Mouse (Mus musculus) ovary, postnatal 10 days (tissue): ENCODE data around the gene Kat2a.

Experiments
- DNase-seq: peaks from one replicate; pipeline ENCODE4 v3.0.0; 2022; ENCODE audit warnings: low spot score

Kat2a gene

DNA sequence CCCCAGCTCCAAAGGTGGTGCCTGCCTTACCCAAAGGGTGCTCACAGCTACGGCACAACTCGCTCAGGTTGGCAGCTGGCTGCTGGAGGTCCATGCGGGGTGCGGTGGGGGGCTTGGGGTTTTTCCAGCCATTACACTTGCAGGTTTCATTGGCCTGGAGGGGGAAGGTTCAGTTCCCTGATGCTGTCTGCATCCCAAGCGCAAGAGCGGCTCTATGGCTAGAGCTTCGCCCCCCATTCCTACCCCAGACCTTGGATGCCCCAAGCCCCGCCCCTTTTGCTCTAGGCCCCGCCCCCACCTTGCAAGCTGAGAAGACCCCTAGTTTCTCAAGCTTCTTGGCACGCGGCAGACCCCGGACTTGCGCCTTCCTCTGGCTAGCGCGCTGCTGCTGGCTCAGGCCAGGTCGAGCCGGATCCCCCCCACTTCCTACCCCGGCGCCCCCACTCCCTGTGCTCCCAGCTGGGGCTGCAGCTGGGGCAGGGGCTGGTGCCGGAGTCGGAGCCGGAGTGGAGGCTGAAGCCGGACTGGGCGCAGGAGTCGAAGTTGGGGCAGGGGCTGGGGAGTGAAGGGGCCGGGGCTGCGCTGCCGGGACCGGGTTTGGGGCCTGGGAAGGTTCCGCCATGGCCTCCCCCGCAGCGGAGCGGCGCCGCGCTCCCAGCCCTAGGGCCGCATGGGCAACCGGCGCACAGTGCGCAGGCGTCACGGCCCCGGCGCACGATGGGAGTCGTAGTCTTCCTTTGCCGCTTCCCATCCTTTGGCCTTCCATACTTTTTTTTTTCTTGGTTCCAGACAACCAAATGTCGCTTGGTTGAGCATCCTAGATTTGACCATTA lies at the start of gene Kat2a:
TSS of gene Kat2a (minus strand) at position 683 of the 833 bp plus-strand sequence.
- peak; percentile 65 for DNase-seq

DNA sequence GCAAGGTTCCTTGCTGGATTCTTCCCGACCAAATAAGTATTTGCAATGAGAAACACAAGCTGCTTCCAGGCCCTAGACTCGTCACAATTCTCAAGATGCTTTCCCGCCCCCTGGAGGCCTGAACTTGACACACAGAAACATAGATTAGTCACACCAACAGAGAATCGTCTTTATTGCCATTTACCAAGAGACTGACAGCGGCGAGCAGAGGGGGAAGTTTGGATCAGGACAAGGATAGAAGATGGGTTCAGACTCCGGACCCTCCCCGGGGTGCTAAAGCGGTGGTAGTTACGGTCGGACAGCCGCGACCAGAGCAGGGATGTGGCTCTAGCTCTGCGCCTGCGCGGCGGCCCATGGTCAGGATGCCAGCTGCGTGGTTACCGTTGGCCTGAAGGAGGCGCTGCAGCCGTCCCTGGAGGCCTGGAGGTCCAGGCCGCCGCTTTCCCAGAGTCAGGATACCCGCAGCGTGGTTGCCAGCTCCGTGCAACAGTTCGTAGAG lies 49.3 kb upstream of the Kat2a start:
- DNase-seq, result peak; percentile 69

DNA sequence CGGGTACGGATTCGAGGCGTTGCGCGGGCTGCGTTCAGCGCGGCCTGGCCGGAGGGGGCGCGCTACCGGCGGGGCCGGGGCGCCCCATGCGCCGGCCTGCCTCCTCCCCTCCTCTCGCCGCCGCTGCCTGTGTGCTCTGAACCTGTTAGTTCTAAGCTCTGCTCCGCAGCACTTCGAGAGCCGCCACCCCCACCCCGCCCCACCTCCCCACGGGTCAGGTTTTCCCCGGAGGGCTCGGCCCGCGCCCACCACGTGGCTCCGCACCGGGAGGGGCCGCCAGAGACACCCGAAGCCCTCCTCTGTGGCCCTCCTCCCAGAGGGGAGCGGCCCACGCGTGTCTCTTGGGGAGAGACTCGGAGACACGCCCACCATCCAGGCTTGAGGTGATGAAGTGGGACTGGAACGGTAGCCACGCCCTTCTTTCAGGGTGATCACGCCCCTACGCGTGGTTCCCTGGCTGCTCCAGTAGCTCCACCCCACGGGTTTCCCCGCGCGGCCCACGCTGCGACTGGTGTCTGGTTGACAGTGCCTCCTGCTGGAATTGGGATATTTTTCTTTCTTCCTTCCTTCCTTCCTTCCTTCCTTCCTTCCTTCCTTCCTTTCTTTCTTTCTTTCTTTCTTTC lies 47.5 kb upstream of the Kat2a start, which contains the start of gene Kcnh4:
TSS of gene Kcnh4 (minus strand) at position 332 of the 623 bp plus-strand sequence.
- no peak for DNase-seq

DNA sequence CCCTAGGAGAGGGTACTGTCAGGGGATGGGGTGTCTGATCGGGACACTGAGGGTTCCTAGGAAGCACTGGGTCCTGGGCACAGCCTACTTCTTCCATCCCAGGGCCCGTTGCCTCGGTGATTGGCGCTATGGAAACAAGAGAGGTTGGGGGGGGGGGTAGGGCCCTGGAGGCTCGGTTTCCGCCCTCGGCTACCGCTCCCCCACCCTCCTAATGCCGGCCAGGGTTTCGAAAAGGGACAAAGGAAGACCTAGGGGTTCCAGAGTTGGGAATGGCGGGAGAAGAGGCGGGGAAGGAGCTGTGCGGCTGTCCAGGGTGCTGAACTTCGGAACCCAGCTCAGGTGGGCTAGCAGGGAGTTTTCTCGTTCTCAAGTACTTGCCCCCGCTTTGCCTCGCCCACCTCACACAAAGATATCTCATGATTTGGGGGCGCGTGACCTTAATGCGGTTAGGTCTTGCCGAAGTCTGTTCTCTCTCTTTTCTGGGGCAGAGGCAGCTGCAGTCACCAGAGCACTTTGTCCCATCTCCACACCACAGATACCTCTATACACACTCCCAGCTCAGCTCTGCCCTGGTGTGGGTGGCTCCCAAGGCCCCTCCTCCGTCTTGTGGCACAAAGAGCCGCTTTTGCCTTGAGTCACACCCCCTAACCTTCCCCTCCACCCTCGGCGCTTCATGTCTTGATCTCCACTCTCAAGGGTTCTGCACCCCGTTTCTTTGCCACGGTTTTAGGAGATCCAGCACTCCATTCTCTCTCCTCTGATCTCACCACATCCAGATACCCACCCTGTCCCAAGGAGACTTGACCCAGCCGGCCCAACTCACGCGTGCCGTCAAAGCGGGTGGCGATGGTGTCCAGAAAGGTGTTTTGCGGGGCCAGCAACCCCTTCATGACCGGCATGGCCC lies 46.7 kb upstream of the Kat2a start:
- peak; percentile 38 for DNase-seq

DNA sequence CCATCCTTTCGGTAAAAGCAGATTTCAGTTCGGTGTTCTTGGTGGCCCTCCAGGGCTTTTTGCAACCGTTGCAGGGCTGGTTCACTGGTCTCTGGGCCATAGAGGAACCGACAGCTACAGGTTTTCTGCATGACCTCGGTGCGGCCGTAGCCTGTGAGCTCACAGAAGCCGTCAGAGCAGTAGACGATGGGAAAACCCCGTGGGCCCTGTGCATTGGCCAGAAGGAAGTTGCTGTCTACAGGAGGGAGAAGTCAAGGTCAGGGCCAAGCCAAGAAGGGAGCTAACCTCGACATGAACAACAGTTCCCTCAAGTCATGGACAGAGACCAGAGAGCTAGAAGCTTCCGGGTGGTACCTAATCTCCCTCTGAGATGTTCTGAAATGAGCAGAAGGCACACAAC lies 45.3 kb upstream of the Kat2a start:
- DNase-seq, result no peak

DNA sequence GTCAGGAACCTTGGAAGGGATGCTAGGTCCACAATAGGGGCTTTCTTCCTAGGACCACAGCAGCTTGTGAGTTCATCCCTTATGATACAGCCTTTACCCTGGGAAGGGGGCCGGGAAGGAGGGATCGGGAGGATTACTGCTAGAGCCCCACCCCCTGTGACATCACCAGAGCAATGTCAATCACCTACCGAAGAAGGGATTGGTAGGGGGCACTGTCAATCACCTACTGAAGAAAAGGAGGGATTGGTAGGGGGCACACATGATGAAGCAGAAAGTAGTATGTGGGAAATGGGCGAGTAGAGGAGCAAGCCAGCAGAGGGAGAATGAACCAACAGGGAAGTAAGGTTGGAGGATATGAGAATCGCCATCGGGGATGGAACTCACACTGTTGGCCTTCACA lies 44.2 kb upstream of the Kat2a start:
- no peak for DNase-seq

DNA sequence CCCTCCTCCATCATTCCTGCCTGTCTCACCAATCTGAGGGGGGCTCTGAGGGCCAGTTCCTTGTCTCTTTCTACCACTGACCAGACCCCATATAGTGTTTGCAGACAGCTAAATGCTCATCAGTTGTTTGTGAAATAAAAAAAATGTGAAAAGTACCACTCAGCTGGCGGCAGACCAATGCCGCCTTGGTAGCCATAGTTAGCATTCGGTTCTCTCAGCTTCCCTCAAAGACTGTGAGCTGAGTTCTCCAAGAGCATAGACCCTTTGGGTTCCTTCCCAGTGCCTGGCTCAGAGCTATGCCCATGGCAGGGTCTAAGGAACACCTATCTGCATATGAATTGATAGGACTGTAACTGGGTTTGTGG lies 42.4 kb upstream of the Kat2a start:
- DNase-seq, result no peak

DNA sequence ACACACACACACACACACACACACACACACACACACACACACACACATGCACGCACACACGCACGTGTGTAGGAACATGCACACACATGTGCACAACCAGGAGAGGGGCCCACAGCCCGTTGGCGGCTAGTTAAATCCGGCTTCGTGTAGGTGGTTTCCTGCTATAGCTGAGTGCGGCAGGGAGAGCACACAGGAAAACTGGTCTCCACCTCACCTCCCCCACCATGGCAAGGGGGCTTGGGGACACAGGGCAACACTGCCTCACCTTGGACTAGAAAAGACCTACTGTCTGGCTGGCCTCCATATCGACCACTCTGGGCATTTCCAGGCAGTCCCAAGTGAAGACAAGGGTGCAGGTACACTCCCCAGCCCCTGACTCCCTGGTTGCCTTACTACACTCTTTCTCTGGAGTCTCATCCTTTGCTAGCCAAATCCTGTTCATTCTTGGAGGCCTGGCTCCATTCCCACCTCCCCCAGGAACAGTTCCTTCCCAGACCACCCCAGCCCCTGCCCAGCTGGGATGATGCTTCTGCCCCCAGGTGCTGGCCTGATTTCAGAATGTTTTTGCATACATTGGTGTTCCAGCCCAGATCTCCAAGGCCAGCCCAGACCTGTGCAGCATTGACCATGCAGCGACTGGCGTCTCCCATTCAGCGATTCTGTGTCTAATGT lies 41.9 kb upstream of the Kat2a start:
- no peak for DNase-seq

DNA sequence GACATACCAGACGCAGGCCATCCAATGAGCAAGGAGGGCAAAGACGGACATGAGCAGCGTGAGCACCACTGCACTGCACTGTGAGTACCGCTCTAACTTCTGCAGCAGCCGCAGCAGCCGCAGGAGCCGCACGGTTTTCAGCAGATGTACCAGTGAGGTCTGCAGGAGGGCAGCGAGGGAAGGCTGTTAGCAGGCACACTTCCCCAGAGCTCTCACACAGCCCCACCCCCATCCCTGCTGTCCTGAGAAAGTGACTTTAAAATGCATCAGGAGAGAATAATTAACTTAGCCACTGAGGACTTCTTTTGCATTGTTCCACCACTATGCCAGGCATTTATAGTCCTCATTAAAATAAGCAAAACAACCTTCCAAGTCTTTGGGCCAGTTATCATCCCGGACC lies 40.0 kb upstream of the Kat2a start:
- DNase-seq, result no peak

DNA sequence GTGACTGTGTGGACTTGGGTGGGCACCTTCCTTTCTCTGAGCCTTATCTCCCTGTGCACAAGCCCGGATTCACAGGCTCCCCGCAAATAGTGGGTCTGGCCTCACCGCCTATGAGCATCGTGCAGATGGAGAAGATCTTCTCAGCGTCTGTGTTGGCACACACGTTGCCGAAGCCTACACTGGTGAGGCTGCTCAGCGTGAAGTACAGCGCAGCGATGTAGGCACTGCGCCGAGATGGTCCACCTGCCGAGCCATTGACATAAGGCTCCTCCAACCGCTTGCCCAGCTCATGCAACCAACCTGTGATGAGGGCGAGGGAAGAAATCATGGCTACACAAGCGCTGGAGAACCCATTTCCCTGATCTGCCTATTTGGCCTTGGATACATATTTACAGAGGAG lies 37.9 kb upstream of the Kat2a start:
- DNase-seq, result no peak

DNA sequence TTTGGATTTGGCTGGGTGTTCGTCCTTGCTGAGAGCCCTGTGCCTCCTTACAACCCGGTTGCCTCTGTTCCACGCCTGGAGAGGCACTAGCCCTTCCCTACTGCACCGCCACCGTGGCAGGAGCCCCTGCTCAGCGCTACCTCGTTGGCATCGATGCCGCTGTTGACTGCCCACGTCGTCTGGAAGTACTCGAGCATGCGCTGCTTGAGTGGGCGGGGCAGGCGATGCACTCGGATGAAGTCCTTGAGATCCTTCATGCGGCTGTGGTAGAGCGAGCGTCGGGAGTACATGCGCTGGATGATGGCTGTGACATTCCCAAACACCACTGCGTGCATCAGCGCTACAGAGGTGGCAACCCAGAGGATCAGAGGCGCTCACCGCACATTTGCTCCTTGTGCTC lies 37.2 kb upstream of the Kat2a start:
- DNase-seq, result no peak

DNA sequence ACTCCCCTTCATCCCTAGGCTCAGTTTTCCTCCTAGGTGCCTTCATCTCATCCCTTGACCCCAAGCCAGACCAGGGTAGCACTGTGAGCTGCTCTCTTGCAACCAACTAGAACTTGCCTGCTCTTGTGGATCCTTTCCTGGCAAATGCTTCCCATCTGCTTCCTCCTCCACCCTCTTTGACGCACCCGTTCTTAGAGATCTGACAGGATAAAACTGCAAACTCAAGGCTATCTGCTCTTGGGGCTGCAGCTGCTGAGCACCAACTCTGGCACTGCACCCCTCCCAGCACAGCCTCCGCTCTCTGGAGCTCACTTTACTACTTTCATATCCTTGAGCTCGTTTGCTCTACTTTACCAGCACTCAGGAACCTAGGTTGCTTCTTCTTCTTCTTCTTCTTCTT lies 36.4 kb upstream of the Kat2a start:
- no peak for DNase-seq

DNA sequence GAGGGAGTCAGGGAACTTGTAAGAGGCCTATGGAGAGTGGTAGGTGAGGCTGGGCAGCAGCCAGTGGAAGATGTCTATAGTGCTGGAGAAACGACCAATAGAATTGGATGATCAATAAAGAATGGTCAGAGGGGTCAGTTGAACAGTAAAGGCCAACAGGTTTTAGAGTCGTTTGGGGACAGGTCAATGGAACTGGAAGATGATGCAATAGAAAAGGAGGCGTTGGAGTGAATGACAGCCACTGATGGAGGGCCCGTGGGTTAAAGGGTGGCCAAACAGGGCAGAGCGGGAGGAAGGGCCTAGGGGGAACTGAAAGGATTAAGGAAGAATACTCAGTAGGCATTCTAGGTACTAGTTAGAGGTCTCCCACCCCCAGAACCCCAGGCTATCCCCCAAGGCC lies 34.8 kb upstream of the Kat2a start:
- no peak for DNase-seq

DNA sequence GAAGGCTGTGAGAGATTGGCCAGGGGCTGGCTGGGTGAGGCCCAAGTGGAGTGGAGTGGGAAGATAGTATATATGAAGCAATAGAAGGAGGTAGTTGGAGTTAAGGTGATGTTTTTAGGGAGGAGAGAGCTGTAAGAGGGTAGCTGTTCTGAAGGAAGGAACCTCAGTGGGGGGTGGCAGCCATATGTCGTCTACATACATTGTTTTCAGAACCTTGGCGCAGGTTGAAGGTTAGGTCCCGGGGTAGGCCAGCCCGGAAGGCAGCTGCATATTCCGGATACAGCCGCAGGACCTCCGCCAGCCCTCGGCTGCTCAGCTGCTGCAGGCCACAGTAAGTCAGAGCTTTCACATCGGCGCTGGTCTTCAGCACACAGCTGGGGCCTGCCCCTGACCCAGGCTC lies 34.3 kb upstream of the Kat2a start:
- no peak for DNase-seq

DNA sequence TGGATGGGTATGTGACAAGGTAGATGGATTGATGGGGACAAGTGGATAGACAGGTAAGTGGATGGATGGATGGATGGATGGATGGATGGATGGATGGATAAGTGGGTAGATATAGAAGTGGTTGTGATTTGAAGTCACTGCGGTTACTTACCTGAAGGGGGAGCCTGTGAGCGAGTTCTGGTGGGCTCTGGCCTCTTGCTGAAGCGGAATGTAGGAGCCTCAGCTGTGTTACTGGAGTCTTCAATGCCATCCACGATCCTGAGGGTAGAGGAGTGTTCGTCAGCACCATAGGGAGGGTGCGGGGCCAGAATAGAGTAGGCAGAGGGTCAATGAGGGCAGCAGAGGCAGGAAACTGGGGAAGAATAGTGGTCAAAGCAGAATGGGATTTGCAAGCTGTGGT lies 32.8 kb upstream of the Kat2a start:
- DNase-seq, result no peak

DNA sequence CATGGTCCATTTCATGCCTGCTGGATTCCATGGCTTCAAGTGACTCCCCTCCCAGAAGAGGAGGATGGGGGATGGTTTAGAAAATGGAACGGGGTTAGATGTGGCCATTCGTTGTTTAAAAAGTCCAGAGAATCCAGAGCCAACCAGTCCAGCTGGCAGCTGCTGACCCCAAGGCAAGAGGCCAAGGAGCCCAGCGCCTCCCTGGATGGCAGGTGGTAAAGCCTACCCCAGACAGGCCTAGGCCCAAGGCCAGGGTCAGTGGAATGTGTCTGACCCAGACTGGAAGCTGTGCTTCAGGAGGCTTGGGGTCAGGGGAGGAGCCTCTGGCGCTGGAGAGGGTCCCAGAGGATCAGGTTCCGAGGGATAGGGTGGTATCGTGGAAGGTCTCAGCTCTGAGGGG lies 29.1 kb upstream of the Kat2a start:
- no peak for DNase-seq

DNA sequence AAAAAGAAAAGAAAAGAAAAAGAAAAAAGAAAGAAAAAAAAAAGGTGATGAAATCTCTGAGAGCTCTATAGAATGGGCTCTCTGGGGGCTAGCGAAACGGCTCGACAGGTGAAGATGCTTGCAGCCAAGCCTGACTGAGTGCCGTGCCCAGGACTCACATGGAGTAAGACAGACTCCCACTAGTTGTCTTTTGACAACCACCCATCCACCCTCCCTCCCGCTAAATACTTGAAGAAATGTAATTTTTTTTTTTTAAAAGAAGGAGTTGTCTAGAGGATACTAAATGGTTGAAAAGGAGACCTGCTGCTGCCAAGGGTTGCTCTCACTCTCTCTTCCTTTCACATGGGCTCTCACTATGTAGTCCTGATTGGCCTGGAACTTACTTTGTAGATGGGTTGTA lies 26.5 kb upstream of the Kat2a start:
- no peak for DNase-seq

DNA sequence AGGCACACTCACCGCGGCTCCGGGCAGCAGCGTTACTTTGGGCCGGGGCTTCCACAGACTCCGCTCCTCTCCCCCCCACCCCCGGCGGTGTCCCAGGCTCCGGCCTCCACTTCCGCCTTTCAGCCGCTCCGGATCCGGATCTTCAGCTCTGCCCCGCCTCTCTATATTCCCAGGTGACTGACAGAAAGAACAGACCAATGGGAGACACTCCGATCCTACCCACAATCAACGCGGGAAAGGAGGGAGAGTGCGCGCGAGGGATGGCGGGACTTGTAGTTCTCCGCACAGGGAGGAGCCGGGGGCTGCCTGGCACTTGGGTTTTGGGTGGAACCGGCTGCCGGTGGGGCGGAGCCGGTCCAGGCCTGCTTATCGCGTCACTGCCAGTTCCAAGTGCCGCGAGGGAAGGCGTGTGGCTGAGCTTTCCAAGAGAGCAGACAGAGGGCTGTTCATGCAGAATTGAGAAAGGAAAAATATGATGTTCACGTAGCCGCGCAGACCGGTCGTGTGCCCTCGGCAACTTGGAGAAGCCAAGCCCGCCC lies 25.9 kb upstream of the Kat2a start, which contains the start of gene Rab5c:
TSS of gene Rab5c (minus strand) at position 150 of the 539 bp plus-strand sequence.
- DNase-seq, result peak; percentile 92

DNA sequence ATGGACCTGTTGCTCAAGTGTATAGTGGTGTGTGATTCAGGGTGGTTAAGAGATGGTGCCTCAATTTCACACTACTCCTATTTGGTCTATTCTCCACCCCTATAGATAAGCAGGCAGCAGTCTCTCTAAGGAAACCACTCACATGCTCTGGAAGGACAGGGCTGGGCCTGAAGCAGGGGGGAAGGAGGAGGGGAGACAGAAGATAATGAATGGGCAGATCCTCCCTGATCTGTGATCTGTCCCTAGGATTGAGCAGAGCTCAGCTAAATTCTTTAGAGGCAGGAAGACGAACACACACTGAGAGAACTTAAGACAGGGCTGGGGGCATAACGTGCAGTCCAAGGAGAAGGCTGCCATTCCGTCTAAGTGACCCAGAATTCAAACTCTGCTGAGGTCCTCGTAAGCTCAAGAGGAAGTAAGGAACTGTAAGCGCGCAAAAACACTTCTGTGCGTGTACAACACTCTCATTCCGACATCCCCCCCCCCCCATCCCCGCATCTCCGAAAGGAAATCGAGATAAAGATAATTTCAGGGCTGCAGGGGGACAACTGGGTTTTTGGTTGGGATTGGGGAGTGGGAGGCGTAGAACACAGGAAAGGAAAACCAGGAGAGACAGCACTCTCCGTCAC lies 25.0 kb upstream of the Kat2a start:
- DNase-seq, result no peak

DNA sequence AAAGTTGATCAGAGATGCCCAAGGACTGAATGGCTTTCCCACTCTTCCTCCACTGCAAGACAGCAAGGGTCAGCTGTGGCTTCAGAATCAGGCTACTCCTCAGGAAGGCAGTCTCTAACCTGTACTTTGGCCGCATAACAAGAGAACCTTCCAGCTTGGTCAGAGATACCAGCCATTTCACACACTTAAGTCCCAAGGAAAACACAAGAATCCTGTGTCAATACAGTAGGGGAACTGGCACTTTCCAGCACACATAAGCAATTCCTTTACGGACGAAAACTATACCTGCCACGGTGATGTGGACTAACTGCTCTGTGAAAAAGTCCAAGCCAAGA lies 24.4 kb upstream of the Kat2a start:
- DNase-seq, result no peak
